In the genomic region with DNA sequence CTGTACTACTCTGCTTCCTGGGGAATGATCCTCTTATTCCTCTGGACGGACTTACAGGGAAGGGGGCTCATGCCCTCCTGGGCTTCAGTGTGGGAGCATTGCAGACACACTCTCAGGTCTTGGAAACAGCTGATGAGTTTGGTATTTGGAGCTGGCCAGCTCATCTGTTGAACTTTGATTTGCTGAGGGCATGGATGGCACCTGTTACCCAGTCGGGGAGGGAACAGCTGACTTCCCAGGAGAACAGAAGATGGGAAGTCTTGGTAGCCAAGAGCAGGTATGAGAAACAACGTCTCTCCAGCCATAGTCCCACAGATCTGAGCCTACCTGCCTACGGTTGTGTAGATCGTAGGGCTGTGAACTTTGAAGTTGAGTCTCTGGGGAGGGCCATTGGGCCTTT, we compare ENCODE assay signal across 16 mouse cellular contexts.
"Had no signal": no experiment of that assay in that cellular context is flagged by ENCODE, and none has a peak within 500 bp of the region (broad histone marks: within the 10 kb centered on the region; RNA-seq: fewer than 3 reads in every experiment).

No protein-coding gene starts in this region.

- H3K27ac ChIP-seq: kidney, embryonic 15.5 days; limb, embryonic 12.5 days; liver, embryonic 15.5 days; midbrain, embryonic 15.5 days had no signal

- H3K4me2 ChIP-seq: kidney, embryonic 15.5 days; limb, embryonic 12.5 days; liver, embryonic 11.5 days; liver, embryonic 15.5 days; midbrain, embryonic 15.5 days; neural tube, embryonic 13.5 days had no signal

- H3K36me3 ChIP-seq: liver, embryonic 15.5 days; midbrain, embryonic 15.5 days had no signal

- DNase-seq: layer of hippocampus, adult 9-11 months; lung, adult 2 months; lung, postnatal 36 days; retina, postnatal 1 day; right cerebral cortex, postnatal 4 days; spleen, adult 18-20 months; thymus, adult 18-20 months; thymus, postnatal 14 days had no signal

- H3K9ac ChIP-seq: kidney, embryonic 15.5 days; limb, embryonic 12.5 days; liver, embryonic 15.5 days; midbrain, embryonic 15.5 days; neural tube, embryonic 13.5 days had no signal

- H3K9me3 ChIP-seq: kidney, embryonic 15.5 days; limb, embryonic 12.5 days; liver, embryonic 15.5 days; midbrain, embryonic 15.5 days; neural tube, embryonic 13.5 days had no signal

- H3K4me3 ChIP-seq: kidney, embryonic 15.5 days; limb, embryonic 12.5 days; liver, embryonic 15.5 days; midbrain, embryonic 15.5 days; neural tube, embryonic 13.5 days had no signal

- H3K27me3 ChIP-seq: kidney, embryonic 15.5 days; limb, embryonic 12.5 days; liver, embryonic 15.5 days; midbrain, embryonic 15.5 days; neural tube, embryonic 13.5 days had no signal

- ATAC-seq: intestine, embryonic 16.5 days; lung, postnatal 0 days; midbrain, embryonic 15.5 days had no signal
